Mouse (Mus musculus) myocyte (in vitro differentiated cells): Measurements from ENCODE around the gene St5.

ENCODE experiments used
- CEBPB ChIP-seq: IDR thresholded peaks from 2 replicates; pipeline ENCODE4 v1.6.1; 2011; ENCODE audit warnings: mild to moderate bottlenecking, moderate library complexity; ENCODE audit not compliant: poor library complexity, insufficient read depth, severe bottlenecking
- MYOD1 ChIP-seq, 3 experiments: IDR thresholded peaks; one replicate each; pipeline ENCODE4 v1.6.1; 2011; ENCODE audit warnings: control low read depth in 2 of 3, low read depth in 2 of 3, mild to moderate bottlenecking in 2 of 3, moderate library complexity in 1 of 3; ENCODE audit not compliant: insufficient read length in 2 of 3, control insufficient read depth in 1 of 3
- MYOG ChIP-seq, 3 experiments: IDR thresholded peaks; one replicate each; pipeline ENCODE4 v1.6.1; 2011; ENCODE audit warnings: control low read depth in 2 of 3, low read depth in 2 of 3, mild to moderate bottlenecking in 2 of 3; ENCODE audit not compliant: insufficient read length in 2 of 3, control insufficient read depth in 1 of 3, insufficient read depth in 1 of 3
- POLR2A ChIP-seq: IDR thresholded peaks from one replicate; pipeline ENCODE4 v1.6.1; 2011; ENCODE audit warnings: low read depth, mild to moderate bottlenecking, control low read depth, moderate library complexity; ENCODE audit not compliant: insufficient read length
- SRF ChIP-seq: IDR thresholded peaks from one replicate; pipeline ENCODE4 v1.6.1; 2011; ENCODE audit warnings: low read depth; ENCODE audit not compliant: control insufficient read depth, insufficient read length

DNA sequence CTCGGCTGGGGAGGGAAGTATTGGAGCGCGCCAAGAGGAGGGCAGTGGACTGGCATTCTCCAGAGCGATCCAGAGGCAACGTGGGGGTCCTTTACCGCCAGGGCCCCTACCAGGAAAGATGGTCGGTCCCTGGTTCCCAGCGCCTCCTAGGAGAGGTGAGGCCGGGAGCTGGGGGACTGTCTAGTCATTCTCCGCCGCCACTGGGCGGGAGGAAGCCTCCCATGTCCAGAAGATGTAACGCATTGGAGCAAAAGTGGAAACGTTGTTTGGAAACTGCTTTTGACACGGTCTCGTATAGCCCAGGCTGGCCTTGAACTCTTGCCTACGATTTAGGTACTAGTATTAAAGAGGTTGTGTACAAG, 592 bp upstream of the St5 start:
- TF ChIP-seq SRF (no peak), POLR2A (no peak), CEBPB (no peak), MYOD1 (IDR thresholded peaks at IDR 0.05; ENCODE audit: control insufficient read depth in 1 of 3, insufficient read length in 2 of 3, low read depth in 2 of 3) (no peak), MYOG (IDR thresholded peaks at IDR 0.05; ENCODE audit: control insufficient read depth in 1 of 3, insufficient read depth in 1 of 3, insufficient read length in 2 of 3, low read depth in 2 of 3) (no peak)
